Mouse (Mus musculus) forebrain, embryonic 11.5 days (tissue): ENCODE results near the gene Cluh. TPM values are rescaled to one million over a fixed set of nuclear protein-coding genes. Genes with fewer than 3 reads are reported as not detected.

Experiments
- ATAC-seq: fragments of 200-750 bp; cut with Nextera tagmentation; replicated peaks from 2 replicates; pipeline ENCODE4 v1.8.0; 2017; ENCODE audit warnings: moderate TSS enrichment; ENCODE audit not compliant: low FRiP score
- DNase-seq: peaks from one replicate; pipeline ENCODE4 v3.0.0-alpha.2; 2017; ENCODE audit warnings: low spot score
- H3K27ac ChIP-seq: fragments of 300-500 bp; sonication (generic); 2 replicates; pipeline ENCODE4 v1.5.1; 2014; ENCODE audit warnings: low read depth, low read length
- H3K27me3 ChIP-seq: fragments of 300-500 bp; sonication (generic); 2 replicates; pipeline ENCODE4 v1.6.1; 2014; ENCODE audit warnings: mild to moderate bottlenecking, low read length, mixed read lengths; ENCODE audit not compliant: control insufficient read depth, insufficient read depth
- H3K36me3 ChIP-seq: fragments of 300-500 bp; sonication (generic); 2 replicates; pipeline ENCODE4 v1.6.1; 2014; ENCODE audit warnings: mild to moderate bottlenecking, low read length, moderate library complexity, mixed read lengths; ENCODE audit not compliant: control insufficient read depth, insufficient read depth
- H3K4me1 ChIP-seq: fragments of 300-500 bp; sonication (generic); replicated peaks from 2 replicates; pipeline ENCODE4 v1.6.1; 2014; ENCODE audit warnings: low read length, mixed read lengths; ENCODE audit not compliant: control insufficient read depth, insufficient read depth
- H3K4me2 ChIP-seq: fragments of 300-500 bp; sonication (generic); 2 replicates; pipeline ENCODE4 v1.6.1; 2014; ENCODE audit warnings: low read depth, mild to moderate bottlenecking, low read length, moderate library complexity, mixed read lengths; ENCODE audit not compliant: severe bottlenecking
- H3K4me3 ChIP-seq: fragments of 300-500 bp; sonication (generic); 2 replicates; pipeline ENCODE4 v1.5.1; 2014; ENCODE audit warnings: low read depth, low read length
- H3K9ac ChIP-seq: fragments of 300-500 bp; sonication (generic); 2 replicates; pipeline ENCODE4 v1.6.1; 2014; ENCODE audit warnings: low read length
- H3K9me3 ChIP-seq: fragments of 300-500 bp; sonication (generic); 2 replicates; pipeline ENCODE4 v1.6.1; 2016; ENCODE audit warnings: low read length, mixed read lengths; ENCODE audit not compliant: control insufficient read depth
- WGBS: fragments of 180-500 bp; shearing (Covaris S2); extraction: QIAGEN DNeasy Blood & Tissue Kit; methylation state at CpG from one replicate; pipeline ENCODE4 v1.1.7; 2014; 5-methylcytosine and 5-hydroxymethylcytosine counted together
- polyA plus RNA-seq: library from polyadenylated mRNA; unstranded; fragments of >200 nt; fragmentation: Nextera tagmentation; extraction: Ambion mirVana; gene quantifications from 2 replicates; pipeline ENCODE4 v1.2.1, GENCODE M21; 2014

Gene Cluh
- polyA plus RNA-seq: 18.9 and 21.9 TPM in 2 replicates

GRCm38 (mm10) chr11:74649095-74649646, at the start of gene Cluh:
Cluh (plus strand) TSS chr11:74649495.
- under 1% methylated on average over 58 of the region's 58 CpGs for WGBS
- peak; percentile 90 for ATAC-seq
- peaks cover 11% of the 10 kb centered on the region; the same call in 1 of the 2 replicates for H3K4me1 ChIP-seq

DNA sequence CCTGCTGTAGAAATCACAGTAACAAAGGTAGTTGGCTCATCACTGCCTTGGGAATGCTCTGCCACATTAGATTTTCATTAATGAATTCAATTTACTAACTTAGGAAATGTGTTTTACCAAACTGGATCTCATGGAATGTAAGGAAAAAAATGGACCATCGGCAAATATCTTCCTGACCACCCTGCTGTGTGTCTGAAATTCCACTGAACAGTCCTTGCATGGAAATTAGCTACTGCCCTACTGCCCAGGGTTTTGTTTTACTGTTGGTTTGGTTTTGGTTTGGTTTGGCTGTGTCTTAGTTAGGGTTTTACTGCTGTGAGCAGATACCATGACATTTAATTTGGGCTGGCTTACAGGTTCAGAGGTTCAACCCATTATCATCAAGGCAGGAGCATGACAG, 47.0 kb upstream of the Cluh start:
- Histone ChIP-seq H3K36me3 (no peaks in the 10 kb centered on the region), H3K4me3 (no peak overlapping the region), H3K4me1 (no peaks in the 10 kb centered on the region), H3K4me2 (no peak overlapping the region), H3K27me3 (no peaks in the 10 kb centered on the region), H3K27ac (no peak overlapping the region), H3K9ac (no peak overlapping the region), H3K9me3 (no peaks in the 10 kb centered on the region; the same call in 1 of the 2 replicates)
- ATAC-seq: no peak
- DNase-seq: no peak
- WGBS: 84% methylated on average over 1 of the region's 1 CpGs

More at GRCm38 (mm10) chr11:74649095-74649646, at the start of gene Cluh:
- Histone ChIP-seq H3K4me3 (peak within 1 kb of the TSS; percentile 95), H3K27me3 (no peaks in the 10 kb centered on the region), H3K9ac (peak within 1 kb of the TSS; percentile 79), H3K4me2 (peak within 1 kb of the TSS; percentile 94), H3K36me3 (no peaks in the 10 kb centered on the region), H3K27ac (peak within 1 kb of the TSS; percentile 8), H3K9me3 (no peaks in the 10 kb centered on the region)
- peak; percentile 94 for DNase-seq

GRCm38 (mm10) chr11:74610068-74610467, 39.2 kb upstream of the Cluh start:
- Histone ChIP-seq H3K4me3 (no peak overlapping the region), H3K9ac (no peak overlapping the region), H3K27me3 (peaks cover 23% of the 10 kb centered on the region), H3K36me3 (no peaks in the 10 kb centered on the region), H3K4me2 (peak overlapping the region; percentile 80; the same call in 1 of the 2 replicates), H3K4me1 (peaks cover 7% of the 10 kb centered on the region; the same call in 1 of the 2 replicates), H3K9me3 (no peaks in the 10 kb centered on the region), H3K27ac (no peak overlapping the region)
- ATAC-seq (no peak), DNase-seq (no peak)
- 20% methylated on average over 5 of the region's 5 CpGs for WGBS

DNA sequence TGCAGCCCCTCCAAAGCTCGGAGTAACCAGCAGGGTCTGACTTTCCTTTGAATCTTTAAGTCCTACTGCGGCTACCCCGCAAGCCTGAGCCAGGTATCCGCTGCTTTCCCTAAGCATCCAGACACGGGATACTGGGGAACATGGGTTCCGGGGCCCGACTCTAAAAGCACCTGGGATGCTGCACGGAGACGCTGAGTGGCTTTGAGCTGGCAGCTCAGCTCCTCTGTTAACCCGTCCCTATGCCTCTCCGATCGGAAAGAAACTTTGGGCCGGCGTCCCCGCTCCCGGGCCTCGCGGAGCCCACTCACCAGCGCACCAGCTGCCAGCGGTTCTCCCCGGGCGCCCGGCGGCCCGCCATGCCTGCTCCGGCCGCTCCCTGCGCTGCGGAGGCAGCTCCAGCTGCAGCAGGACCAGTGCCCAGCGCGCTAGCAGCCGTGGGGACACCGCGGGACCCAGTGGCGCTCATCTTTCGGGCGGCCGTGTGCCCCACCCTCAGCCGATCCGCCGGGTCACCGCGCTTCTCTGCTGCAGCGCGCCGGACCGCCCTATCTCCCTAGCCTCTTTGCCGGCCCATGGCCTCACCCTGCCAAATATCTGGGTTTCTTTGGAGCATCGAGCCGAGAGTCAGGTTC, 38.6 kb upstream of the Cluh start, which contains the start of gene Rap1gap2:
Rap1gap2 (minus strand) TSS at position 371 of the 632 bp plus-strand sequence.
- WGBS: 2% methylated on average over 48 of the region's 50 CpGs
- DNase-seq (peak; percentile 54), ATAC-seq (peak; percentile 39; the same call in 1 of the 2 replicates)
- H3K9ac ChIP-seq: peak within 1 kb of the TSS; percentile 35; the same call in 1 of the 2 replicates
- H3K4me1 ChIP-seq: peaks cover 7% of the 10 kb centered on the region; the same call in 1 of the 2 replicates
- H3K27me3 ChIP-seq: peaks cover 23% of the 10 kb centered on the region
- H3K27ac ChIP-seq: no peak within 1 kb of the TSS
- H3K4me3 ChIP-seq: peak within 1 kb of the TSS; percentile 34
- H3K9me3 ChIP-seq: no peaks in the 10 kb centered on the region
- no peaks in the 10 kb centered on the region for H3K36me3 ChIP-seq
- H3K4me2 ChIP-seq: peak within 1 kb of the TSS; percentile 80

- no peak overlapping the region for H3K27ac ChIP-seq
- H3K4me1 ChIP-seq: peaks cover 7% of the 10 kb centered on the region; the same call in 1 of the 2 replicates
- H3K9me3 ChIP-seq: no peaks in the 10 kb centered on the region
- no peak overlapping the region for H3K9ac ChIP-seq
- H3K27me3 ChIP-seq: peaks cover 23% of the 10 kb centered on the region
- DNase-seq (no peak), ATAC-seq (no peak)
- H3K36me3 ChIP-seq: no peaks in the 10 kb centered on the region
- H3K4me3 ChIP-seq: no peak overlapping the region
- H3K4me2 ChIP-seq: no peak overlapping the region
- WGBS: 27% methylated on average over 7 of the region's 7 CpGs
These were observed 37.9 kb upstream of the Cluh start for GRCm38 (mm10) chr11:74611437-74611836.

DNA sequence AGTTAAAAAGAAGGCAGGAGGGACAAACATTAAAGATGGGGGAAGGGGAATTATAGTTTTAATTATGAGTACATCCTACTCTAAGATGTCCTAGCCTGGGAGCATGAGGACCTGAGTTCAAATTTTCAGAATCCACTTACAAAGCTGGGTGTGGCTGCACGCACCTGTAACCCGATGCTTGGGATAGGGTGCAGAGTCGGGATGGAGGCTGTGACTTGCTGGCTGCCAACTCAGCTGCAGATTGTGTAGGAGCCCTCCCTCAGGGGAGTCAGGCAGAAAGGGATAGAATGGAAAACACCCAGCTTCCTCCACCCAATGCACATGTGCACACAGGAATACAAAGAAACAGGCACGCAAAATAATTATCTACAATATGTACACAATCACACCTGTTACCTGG, 35.9 kb upstream of the Cluh start:
- H3K36me3 ChIP-seq: no peaks in the 10 kb centered on the region
- no peak for ATAC-seq
- peaks cover 23% of the 10 kb centered on the region for H3K27me3 ChIP-seq
- H3K4me3 ChIP-seq: no peak overlapping the region
- no peak overlapping the region for H3K4me2 ChIP-seq
- no peaks in the 10 kb centered on the region for H3K9me3 ChIP-seq
- H3K9ac ChIP-seq: no peak overlapping the region
- no peak overlapping the region for H3K27ac ChIP-seq
- H3K4me1 ChIP-seq: peaks cover 7% of the 10 kb centered on the region; the same call in 1 of the 2 replicates
- no peak for DNase-seq
- whole genome bisulfite sequencing: 68% methylated on average over 4 of the region's 4 CpGs

DNA sequence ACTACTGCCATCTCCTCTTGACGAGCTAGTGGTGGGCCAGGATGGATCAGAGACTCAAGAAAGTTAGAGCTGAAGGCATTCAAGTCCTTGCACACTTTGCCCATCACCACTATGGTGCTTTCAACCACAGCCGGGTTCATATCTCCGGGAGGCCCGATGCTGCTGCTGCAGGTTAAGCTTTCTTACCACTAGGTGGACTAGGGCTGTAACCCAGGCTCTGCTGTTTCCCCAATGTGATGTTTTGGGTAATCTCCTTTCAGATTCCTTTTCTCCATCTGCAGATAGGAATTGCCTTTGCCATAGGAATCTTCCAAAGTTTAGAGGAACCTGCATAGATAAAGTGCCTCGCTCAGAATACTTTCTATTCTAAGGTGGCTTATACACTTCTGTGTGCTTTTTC, 33.7 kb upstream of the Cluh start:
- peaks cover 23% of the 10 kb centered on the region for H3K27me3 ChIP-seq
- H3K36me3 ChIP-seq: no peaks in the 10 kb centered on the region

GRCm38 (mm10) chr11:74619201-74619955, 29.9 kb upstream of the Cluh start, which contains the start of gene Ccdc92b:
Ccdc92b (plus strand) TSS chr11:74619605.
- H3K27me3 ChIP-seq: peaks cover 12% of the 10 kb centered on the region
- peak within 1 kb of the TSS; percentile 34 for H3K4me3 ChIP-seq
- no peak within 1 kb of the TSS for H3K27ac ChIP-seq
- no peaks in the 10 kb centered on the region for H3K36me3 ChIP-seq
- peak within 1 kb of the TSS; percentile 40; the same call in 1 of the 2 replicates for H3K9ac ChIP-seq
- peak; percentile 80 for ATAC-seq
- under 1% methylated on average over 56 of the region's 63 CpGs for WGBS
- 0 out of 2 replicates have a peak, but pooled peaks cover 2% of the 10 kb centered on the region for H3K4me1 ChIP-seq
- no peaks in the 10 kb centered on the region for H3K9me3 ChIP-seq
- DNase-seq: peak; percentile 94
- peak within 1 kb of the TSS; percentile 48 for H3K4me2 ChIP-seq

More for the DNA sequence above, 33.7 kb upstream of the Cluh start:
- 59% methylated on average over 5 of the region's 5 CpGs for WGBS
- no peaks in the 10 kb centered on the region for H3K9me3 ChIP-seq
- ATAC-seq (no peak), DNase-seq (no peak)
- H3K9ac ChIP-seq: no peak overlapping the region
- H3K27ac ChIP-seq: no peak overlapping the region
- no peak overlapping the region for H3K4me3 ChIP-seq
- no peak overlapping the region for H3K4me2 ChIP-seq
- peaks cover 6% of the 10 kb centered on the region; the same call in 1 of the 2 replicates for H3K4me1 ChIP-seq
